9 mouse cellular contexts compared by ENCODE assay signal in the genomic region with DNA sequence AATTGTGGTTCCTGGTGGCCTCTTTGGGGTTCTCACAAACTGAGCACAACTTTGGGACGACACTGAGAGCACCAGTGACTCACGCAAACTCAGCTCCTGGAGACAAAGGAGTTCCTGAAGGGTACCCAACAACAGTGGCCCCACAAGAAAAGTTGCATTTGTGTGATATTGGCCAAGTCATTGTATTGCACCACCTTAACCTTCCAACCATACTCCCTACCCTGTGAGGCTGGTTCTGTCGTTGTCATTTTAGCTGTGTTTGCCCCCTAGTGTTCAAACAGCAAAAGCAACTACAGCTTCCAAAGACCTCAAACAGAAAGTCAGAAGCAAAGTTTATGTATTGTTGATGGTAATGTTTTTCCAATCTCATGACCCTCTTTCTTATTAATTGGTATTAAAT. TPM values are rescaled to one million over a fixed set of nuclear protein-coding genes. Genes with fewer than 3 reads are reported as not detected.
DNase-seq lines count a peak whose midpoint lies in the region; ATAC-seq and TF ChIP-seq lines count a peak whose summit lies in the region.
"Had no signal": no experiment of that assay in that cellular context is flagged by ENCODE, and none has a peak within 500 bp of the region (broad histone marks: within the 10 kb centered on the region; RNA-seq: fewer than 3 reads in every experiment).

No protein-coding gene starts in this region.

- H3K4me1 ChIP-seq in liver, embryonic 16.5 days (ENCODE audit: control insufficient read depth, low read depth, low read length) = peaks cover 14% of the 10 kb centered on the region

- intact Hi-C loops in gastrocnemius, adult 2 months (cut with DNase I) = no loop called here
- intact Hi-C loops in gastrocnemius, postnatal 14 days (cut with DNase I; ENCODE audit: low total_unique reads) = no loop called here

- H3K27me3 ChIP-seq in liver, embryonic 16.5 days (ENCODE audit: control insufficient read depth, insufficient read depth, low read depth, low read length) = no peaks in the 10 kb centered on the region

- no peak overlapping the region for H3K4me3 ChIP-seq in gastrocnemius, adult 2 months
- peak overlapping the region; percentile 16; the same call in 1 of the 2 replicates for H3K4me3 ChIP-seq in liver, embryonic 16.5 days (ENCODE audit: low read depth, low read length)

- peak overlapping the region; percentile 51 for H3K4me2 ChIP-seq in liver, embryonic 16.5 days (ENCODE audit: low read depth, low read length)

- no peak overlapping the region for H3K27ac ChIP-seq in gastrocnemius, adult 2 months
- H3K27ac ChIP-seq in liver, embryonic 16.5 days (ENCODE audit: low read length) = peak overlapping the region; percentile 92

- WGBS in liver, embryonic 16.5 days (ENCODE audit: insufficient replicate concordance) = 34% methylated on average over 3 of the region's 3 CpGs

- no peaks in the 10 kb centered on the region for H3K9me3 ChIP-seq in liver, embryonic 16.5 days (replicated peaks; ENCODE audit: control insufficient read depth, low read length)

- H3K9ac ChIP-seq in liver, embryonic 16.5 days (ENCODE audit: low read depth, low read length) = peak overlapping the region; percentile 46

- DNase-seq in gastrocnemius, adult 2 months = no peak
- no peak for DNase-seq in gastrocnemius, postnatal 14 days
- peak; percentile 10 for DNase-seq in B cell, adult 2 months
- DNase-seq in c-Kit-positive CD71-negative TER-119-negative erythroid progenitor cells, embryonic 14.5 days (ENCODE audit: low read depth) = peak; percentile 20
- no peak for DNase-seq in frontal cortex, postnatal 14 days (ENCODE audit: low spot score in 2 of 2)
- DNase-seq in cerebellum, adult 18-20 months = no peak
- no peak for DNase-seq in left cerebral cortex, adult 8-10 months (ENCODE audit: low spot score in 2 of 2)

- peak; percentile 49 for TF ChIP-seq CTCF in gastrocnemius, adult 2 months (IDR thresholded peaks at IDR 0.05)

- ATAC-seq in liver, embryonic 16.5 days (ENCODE audit: low read depth) = peak; percentile 86

- peaks cover 2% of the 10 kb centered on the region; the same call in 1 of the 2 replicates for H3K36me3 ChIP-seq in liver, embryonic 16.5 days (ENCODE audit: control insufficient read depth, insufficient read depth)

RNA-seq across cellular contexts. Expression of a gene that starts 23.4 kb away (rescaled TPM):
- total RNA-seq in gastrocnemius, adult 2 months (2021) = not detected
- total RNA-seq in gastrocnemius, postnatal 14 days (2021) = not detected
- 39.7 and 43.0 TPM in 2 replicates for polyA plus RNA-seq in liver, embryonic 16.5 days (2015; fragmentation: Nextera tagmentation; extraction: Ambion mirVana)
- total RNA-seq in left cerebral cortex, adult 8-10 months (2022) = not detected
- polyA plus RNA-seq: large intestine, adult 2 months had no signal

RNA-seq across cellular contexts. Expression of a gene that starts 35.7 kb away (rescaled TPM):
- 10 to 100 TPM; 28.8 to 36.0 TPM for total RNA-seq in gastrocnemius, adult 2 months (2021)
- total RNA-seq in gastrocnemius, postnatal 14 days (2021) = 10 to 100 TPM; 34.3 to 35.7 TPM
- 19.2 and 21.7 TPM in 2 replicates for polyA plus RNA-seq in liver, embryonic 16.5 days (2015; fragmentation: Nextera tagmentation; extraction: Ambion mirVana)
- 100 to 1,000 TPM; 255 to 290 (median 271) TPM for total RNA-seq in left cerebral cortex, adult 8-10 months (2022)

RNA-seq across cellular contexts. Expression of a gene that starts 39.2 kb away (rescaled TPM):
- total RNA-seq in gastrocnemius, adult 2 months (2021) = 10 to 100 TPM; 10.7 to 15.1 TPM
- 10 to 100 TPM; 11.1 to 13.8 TPM for total RNA-seq in gastrocnemius, postnatal 14 days (2021)
- polyA plus RNA-seq in liver, embryonic 16.5 days (2015; fragmentation: Nextera tagmentation; extraction: Ambion mirVana) = 5.6 and 6.2 TPM in 2 replicates
- 10 to 100 TPM; 13.0 to 15.0 (median 13.8) TPM for total RNA-seq in left cerebral cortex, adult 8-10 months (2022)

Comparison
In these comparisons a context has a peak if more than half of its experiments do, and no peak if none do; other contexts are left out.
1. DNase-seq: peak in B cell, adult 2 months (2 of 2) and c-Kit-positive CD71-negative TER-119-negative erythroid progenitor cells, embryonic 14.5 days (single experiment); none in gastrocnemius, adult 2 months (single experiment), gastrocnemius, postnatal 14 days (single experiment), frontal cortex, postnatal 14 days (0 of 2), cerebellum, adult 18-20 months (0 of 2) and left cerebral cortex, adult 8-10 months (0 of 2).
2. RNA of a gene that starts 35.7 kb away (total RNA-seq): 255 to 290 TPM in left cerebral cortex, adult 8-10 months; 28.8 to 36.0 TPM in gastrocnemius, adult 2 months and 34.3 to 35.7 TPM in gastrocnemius, postnatal 14 days; every median in the first group is over 4 times any median in the second.